Mouse (Mus musculus) regulatory T cell (primary cell): ENCODE measurements around the gene Cd36.

Source experiments
- in situ Hi-C: fragments of 300-600 bp; cut with MboI, MseI; formaldehyde crosslinking; loops from one replicate; pipeline ENCODE4 v1.15.1; 2025; ENCODE audit warnings: high pct_unique_total_duplicates

Cd36 gene

DNA sequence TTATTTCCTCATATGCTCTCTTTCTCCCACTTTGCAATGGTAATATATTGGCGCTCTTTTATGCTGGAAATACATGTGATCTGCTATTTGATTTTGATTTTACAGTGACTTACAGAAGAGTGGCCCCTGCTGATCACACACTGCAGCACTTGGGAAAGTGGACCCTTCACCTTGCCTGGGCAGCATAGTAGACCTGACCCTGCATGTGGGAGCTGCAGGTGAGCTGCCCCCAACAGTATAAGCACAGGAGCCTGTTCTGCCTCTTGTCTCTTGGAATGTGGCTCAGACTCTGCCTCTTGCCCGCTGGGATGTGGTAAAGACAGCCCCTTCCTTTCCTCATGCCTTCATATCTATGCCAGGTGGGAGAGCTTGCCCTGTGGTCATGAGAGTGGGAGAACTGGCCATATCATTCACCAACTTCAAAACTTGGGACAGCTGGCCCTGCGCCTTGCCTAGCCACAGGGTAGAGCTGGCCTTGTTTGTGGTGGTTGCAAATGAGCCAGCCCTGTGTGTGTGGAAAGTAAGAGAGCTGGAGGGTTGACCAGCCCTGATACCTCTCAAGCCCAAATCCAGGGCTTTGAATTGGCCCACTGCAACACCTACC, 81.7 kb downstream of the Cd36 start:
- in situ Hi-C loops, result no loop called here

DNA sequence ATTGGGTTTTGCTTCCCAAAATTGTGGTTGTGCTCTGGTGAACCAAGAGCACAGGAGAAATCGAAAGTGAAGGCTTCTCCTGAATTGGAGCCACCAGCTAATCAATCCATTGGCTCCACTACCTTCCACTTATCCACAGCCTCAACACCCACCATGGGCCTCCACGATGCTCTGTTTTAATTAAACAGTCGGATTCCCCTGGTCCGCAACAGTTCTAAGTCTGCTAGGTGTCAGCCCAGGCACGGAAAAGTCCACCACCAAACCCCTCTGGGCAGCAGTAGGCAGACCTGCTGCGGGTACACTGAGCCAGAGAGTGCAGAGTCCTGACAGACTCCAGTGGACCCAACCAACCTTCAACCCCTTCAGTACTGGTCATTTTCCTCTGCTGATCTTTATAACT, 112.0 kb downstream of the Cd36 start:
- in situ Hi-C loops, result no loop called here

DNA sequence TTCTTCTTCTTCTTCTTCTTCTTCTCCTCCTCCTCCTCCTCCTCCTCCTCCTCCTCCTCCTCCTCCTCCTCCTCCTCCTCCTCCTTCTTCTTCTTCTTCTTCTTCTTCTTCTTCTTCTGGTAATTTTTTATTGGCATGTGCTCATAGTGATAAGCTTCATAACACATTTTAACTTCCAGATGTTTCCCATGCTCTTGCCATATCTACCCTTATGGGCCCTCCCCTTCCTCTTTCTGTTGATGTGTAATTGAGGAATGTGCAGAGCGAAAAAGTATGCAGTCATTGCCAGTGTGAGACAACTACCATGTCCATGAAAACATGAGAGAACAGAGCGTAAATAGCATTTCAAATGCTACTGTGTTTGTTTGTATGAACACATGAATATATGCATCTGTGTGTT, 118.3 kb downstream of the Cd36 start:
- in situ Hi-C loops, result no loop called here

DNA sequence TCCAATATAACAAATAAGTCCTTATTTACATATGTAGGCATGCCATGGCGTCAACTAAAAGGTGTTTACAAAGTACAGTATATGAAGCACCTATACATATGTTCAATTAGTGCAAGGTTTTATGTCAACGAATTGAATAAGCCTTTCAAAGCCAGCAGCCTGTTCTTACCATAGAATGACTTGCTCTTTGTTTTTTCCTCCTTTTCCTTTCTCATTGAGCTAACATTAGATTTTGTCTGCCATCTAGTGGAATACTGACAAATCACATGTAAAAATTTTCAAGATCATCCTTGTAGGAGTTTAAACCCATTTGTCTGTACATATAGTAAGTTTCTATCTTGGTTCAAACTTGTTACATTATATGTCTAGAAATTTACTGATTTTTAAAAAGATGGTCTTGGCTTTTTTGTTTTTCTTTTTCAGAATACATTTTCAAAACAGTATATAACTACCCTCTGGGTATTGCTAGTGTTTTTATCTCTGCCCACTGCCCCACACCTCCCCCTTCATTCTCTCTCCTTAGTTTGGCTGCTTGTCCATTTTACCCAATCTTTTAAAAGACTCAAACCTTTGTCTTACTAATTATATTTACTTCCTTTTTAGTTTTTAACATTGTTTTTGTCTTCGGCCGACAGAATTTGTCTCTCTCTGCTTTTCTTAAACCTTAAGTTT, 122.5 kb downstream of the Cd36 start:
- in situ Hi-C loops, result loop anchor here (5.0 kb wide), 1 partner anchor 829 kb away; no protein-coding TSS in a partner anchor

DNA sequence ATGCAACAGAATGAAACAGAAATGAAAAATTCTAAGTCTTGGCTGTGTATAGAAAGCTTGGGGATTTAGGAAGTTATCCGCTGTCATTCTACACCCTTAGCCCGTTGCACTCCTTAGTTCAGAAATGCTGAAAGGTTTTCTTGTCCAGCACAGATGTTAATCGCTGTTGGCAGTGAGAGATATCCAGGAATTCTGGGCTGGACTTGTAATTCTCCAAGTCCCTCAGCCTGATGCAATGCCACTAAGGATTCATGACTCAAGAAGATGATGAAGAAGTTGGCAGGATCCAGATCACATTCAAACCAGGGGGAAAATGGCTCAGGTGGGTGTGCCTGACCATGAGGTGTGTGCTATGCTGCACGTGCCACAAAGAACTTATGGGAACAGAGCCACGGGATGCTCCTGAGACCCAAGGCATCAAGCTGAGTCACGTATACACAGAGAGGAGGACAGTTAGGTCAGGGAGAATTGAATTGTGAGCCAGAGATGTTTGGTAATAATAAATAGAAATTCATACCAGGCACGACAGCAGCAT, 135.1 kb downstream of the Cd36 start:
- in situ Hi-C loops, result no loop called here

DNA sequence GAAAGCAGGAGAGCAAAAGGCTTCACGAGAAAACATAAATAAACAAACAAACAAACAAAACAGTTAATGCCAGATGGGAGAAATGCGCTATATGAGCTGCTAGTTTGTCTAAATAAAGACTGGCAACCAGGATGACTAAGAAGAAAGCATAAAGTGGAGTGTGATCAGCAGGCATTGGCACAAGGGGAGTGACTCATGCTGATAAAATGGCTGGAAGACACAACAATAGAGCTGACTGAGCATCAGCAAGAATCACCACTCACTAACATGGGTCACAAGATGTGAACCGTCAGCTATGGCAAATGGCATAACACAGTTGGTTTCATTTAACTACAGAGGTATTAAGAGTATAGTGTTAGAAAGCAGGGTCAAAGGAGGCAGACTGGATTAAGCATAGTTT, 140.3 kb downstream of the Cd36 start:
- in situ Hi-C loops, result no loop called here

DNA sequence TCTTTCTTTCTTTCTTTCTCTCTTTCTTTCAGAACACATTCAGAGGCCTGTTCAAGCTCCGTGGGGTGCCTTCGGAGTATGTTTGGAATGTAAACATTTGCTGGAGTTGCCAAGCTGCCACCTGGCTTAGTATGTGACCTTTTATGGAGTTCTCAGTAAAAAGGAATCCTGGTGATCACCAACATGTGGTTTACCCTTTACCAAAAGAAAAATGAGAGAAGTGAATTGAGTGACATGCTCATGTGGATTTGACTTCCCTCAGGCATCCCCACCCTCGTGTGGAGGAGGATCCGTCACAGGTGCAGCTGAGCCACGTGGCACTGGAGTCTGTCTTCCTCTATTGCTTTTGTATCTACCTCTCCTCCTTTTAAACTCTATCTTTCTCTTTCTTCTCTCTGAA, 141.5 kb downstream of the Cd36 start:
- in situ Hi-C loops, result no loop called here

DNA sequence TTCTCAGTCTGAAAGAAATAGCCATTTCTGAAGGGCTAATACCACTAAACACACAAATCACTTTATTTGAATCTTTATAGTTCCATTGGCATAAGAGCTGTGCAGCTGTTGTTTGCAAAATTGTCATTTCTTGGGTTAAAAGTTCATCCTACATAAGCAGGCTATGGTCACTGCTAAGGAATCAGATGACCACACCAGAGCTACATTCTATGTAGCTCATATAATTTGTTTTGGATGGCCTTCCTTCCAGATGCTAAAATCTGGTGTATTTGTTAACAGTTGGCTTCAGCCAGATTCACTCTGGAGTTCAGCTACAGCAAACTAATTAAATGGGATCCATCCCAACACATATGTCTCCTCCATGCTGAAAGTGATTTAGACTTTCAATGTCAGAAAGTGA, 142.1 kb downstream of the Cd36 start:
- in situ Hi-C loops, result no loop called here

DNA sequence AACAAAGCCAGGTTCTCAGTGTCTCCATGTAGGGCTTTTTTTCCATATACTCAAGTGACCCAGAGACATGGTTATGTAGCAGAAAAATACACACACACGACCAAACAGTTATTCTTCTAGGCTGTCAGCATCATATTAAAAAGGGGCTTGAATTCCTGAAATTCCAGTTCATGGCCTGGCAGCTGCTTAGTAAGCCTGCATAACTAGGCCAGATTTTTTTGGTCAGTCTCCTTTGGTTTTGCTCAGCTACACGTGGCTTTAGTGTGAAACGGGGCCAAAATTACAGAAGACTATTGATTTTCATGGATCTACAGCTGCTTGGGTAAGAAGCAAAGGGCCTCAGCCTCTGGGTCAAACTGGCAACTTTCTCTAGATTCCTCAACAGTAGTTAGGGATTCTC, 148.8 kb downstream of the Cd36 start:
- in situ Hi-C loops, result no loop called here
